Mouse (Mus musculus): ENCODE measurements around the gene Tubgcp6.

Tubgcp6 gene

GRCm38 (mm10) chr15:89063001-89063400 is 59.9 kb downstream of the Tubgcp6 start:
- no peak for DNase-seq (ENCODE audit: low read depth)

GRCm38 (mm10) chr15:89062518-89062910 is 60.4 kb downstream of the Tubgcp6 start:
- DNase-seq (ENCODE audit: low read depth) = no peak

DNA sequence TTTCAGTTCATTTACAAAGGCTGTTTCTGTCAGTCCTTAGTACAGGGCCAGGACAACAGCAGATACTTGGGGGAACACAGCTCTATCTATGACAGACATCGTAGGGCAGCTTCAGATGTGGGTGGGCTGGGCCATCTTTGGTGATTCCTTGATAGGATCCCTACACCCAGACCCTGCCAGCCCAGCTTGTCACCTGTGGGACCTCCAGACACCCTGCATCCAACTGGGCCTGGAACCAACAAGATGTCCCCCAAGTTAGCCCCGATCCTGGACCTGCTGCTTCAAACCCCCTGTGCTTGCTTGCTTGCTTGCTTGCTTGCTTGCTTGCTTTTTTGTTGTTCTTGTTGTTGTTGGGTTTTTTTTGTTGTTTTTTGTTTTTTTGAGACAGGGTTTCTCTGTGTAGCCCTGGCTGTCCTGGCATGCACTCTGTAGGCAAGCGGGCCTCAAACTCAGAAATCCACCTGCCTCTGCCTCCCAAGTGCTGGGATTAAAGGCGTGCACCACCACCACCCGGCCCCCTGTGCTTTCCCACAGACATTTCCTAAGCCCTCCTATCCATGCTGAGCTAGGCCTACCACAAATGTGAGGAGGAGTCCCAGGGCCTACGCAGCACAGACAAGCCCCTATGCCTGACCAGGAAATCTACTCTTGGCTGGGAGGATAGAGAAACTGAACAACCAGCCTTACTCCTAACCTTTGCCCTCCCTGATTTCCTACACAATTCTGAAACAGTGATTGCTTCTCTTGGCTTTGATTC is 61.0 kb downstream of the Tubgcp6 start:
- no peak for DNase-seq (ENCODE audit: low read depth)

- no peak for DNase-seq (ENCODE audit: low read depth)
These were observed 62.0 kb downstream of the Tubgcp6 start for GRCm38 (mm10) chr15:89060811-89061460.

GRCm38 (mm10) chr15:89060032-89060681 is 62.8 kb downstream of the Tubgcp6 start:
- DNase-seq (ENCODE audit: low read depth) = no peak

GRCm38 (mm10) chr15:89059161-89059931 is 63.6 kb downstream of the Tubgcp6 start, which contains the start of gene Panx2:
Gene Panx2 (plus strand): TSS chr15:89059734.
- no peak for DNase-seq (ENCODE audit: low read depth)

GRCm38 (mm10) chr15:89058736-89059135 is 64.2 kb downstream of the Tubgcp6 start:
- no peak for DNase-seq (ENCODE audit: low read depth)

DNA sequence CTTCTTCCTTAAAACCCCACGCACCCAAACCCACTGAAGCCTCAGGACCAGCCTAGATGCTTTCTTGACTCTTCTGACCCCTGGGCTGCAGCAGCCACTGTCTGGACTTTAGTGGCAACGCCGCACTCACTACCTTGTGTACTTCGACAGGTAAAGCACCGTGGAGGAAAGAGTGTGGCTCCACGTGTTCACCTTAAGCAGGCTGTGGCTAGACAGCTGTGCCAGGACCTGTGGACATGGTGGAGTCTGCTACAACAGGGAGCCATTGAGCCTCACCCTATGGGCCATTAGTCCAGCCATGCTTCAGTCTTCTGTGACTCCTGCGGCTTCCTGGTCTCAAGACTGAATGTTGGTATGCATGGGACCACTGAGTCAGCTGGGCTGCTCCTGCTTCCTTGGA is 68.2 kb downstream of the Tubgcp6 start:
- no peak for DNase-seq (ENCODE audit: low read depth)

Measured in 416B (cell line).